Mouse (Mus musculus) limb, embryonic 14.5 days (tissue): ENCODE data around the gene Mapk8ip1. TPM values are rescaled to one million over a fixed set of nuclear protein-coding genes. Genes with fewer than 3 reads are reported as not detected.

ENCODE experiments used
- ATAC-seq: fragments of 200-750 bp; cut with Nextera tagmentation; 2 replicates; pipeline ENCODE4 v1.8.0; 2017; ENCODE audit warnings: low read depth, moderate number of reproducible peaks, moderate TSS enrichment; ENCODE audit not compliant: low FRiP score
- DNase-seq: peaks from one replicate; pipeline ENCODE4 v3.0.0-alpha.2; 2015; ENCODE audit warnings: low spot score
- H3K27ac ChIP-seq: fragments of 300-500 bp; sonication (generic); replicated peaks from 2 replicates; pipeline ENCODE4 v1.5.1; 2014; ENCODE audit warnings: low read depth, mild to moderate bottlenecking, low read length, moderate library complexity, mixed read lengths
- H3K27me3 ChIP-seq: fragments of 300-500 bp; sonication (generic); 2 replicates; pipeline ENCODE4 v1.6.1; 2014; ENCODE audit warnings: low read length, mixed read lengths; ENCODE audit not compliant: control insufficient read depth, insufficient read depth
- H3K36me3 ChIP-seq: fragments of 300-500 bp; sonication (generic); 2 replicates; pipeline ENCODE4 v1.6.1; 2014; ENCODE audit warnings: mild to moderate bottlenecking, low read length, moderate library complexity, mixed read lengths; ENCODE audit not compliant: control insufficient read depth, insufficient read depth
- H3K4me1 ChIP-seq: fragments of 300-500 bp; sonication (generic); 2 replicates; pipeline ENCODE4 v1.6.1; 2014; ENCODE audit warnings: antibody characterized with exemption, low read length, mixed read lengths; ENCODE audit not compliant: control insufficient read depth, insufficient read depth
- H3K4me2 ChIP-seq: fragments of 300-500 bp; sonication (generic); replicated peaks from 2 replicates; pipeline ENCODE4 v1.6.1; 2014; ENCODE audit warnings: low read depth, mild to moderate bottlenecking, low read length, moderate library complexity; ENCODE audit not compliant: severe bottlenecking
- H3K4me3 ChIP-seq: fragments of 300-500 bp; sonication (generic); replicated peaks from 2 replicates; pipeline ENCODE4 v1.5.1; 2014; ENCODE audit warnings: low read length
- H3K9ac ChIP-seq: fragments of 300-500 bp; sonication (generic); 2 replicates; pipeline ENCODE4 v1.6.1; 2014; ENCODE audit warnings: mild to moderate bottlenecking, low read depth, low read length, moderate library complexity; ENCODE audit not compliant: severe bottlenecking
- H3K9me3 ChIP-seq: fragments of 300-500 bp; sonication (generic); 2 replicates; pipeline ENCODE4 v1.6.1; 2016; ENCODE audit warnings: low read length; ENCODE audit not compliant: control insufficient read depth
- POLR2A ChIP-seq: fragments of 200-500 bp; IDR thresholded peaks from 2 replicates; pipeline ENCODE4 v1.8.0; 2012; ENCODE audit warnings: inconsistent platforms, mild to moderate bottlenecking, moderate library complexity, borderline replicate concordance; ENCODE audit not compliant: insufficient read depth, insufficient read length; ENCODE audit errors: extremely low read depth
- WGBS: fragments of 180-500 bp; shearing (Covaris S2); extraction: QIAGEN DNeasy Blood & Tissue Kit; methylation state at CpG from one replicate; pipeline ENCODE4 v1.1.7; 2014; 5-methylcytosine and 5-hydroxymethylcytosine counted together
- polyA plus RNA-seq, 2 experiments: library from polyadenylated mRNA; depleted of rRNA in 1 of 2; stranded (reverse) in 1 of 2; unstranded in 1 of 2; fragments of >200 nt; fragmentation: Nextera tagmentation in 1 of 2; extraction: Ambion mirVana in 1 of 2; gene quantifications; 2 replicates each; pipeline versions ENCODE4 v1.2.1 to v1.2.3; 2012 to 2014

Mapk8ip1 gene
- polyA plus RNA-seq, 2 experiments = 12.9 to 42.5 TPM

- no peaks in the 10 kb centered on the region for H3K36me3 ChIP-seq
- peak overlapping the region; percentile 52 for H3K4me2 ChIP-seq
- H3K4me1 ChIP-seq = peaks cover 21% of the 10 kb centered on the region
- ATAC-seq (peak; percentile 12; the same call in 1 of the 2 replicates), DNase-seq (peak; percentile 51)
- no peak for TF ChIP-seq POLR2A
- peak overlapping the region; percentile 50 for H3K9ac ChIP-seq
- H3K27ac ChIP-seq = peak overlapping the region; percentile 28
- no peaks in the 10 kb centered on the region for H3K9me3 ChIP-seq
- H3K27me3 ChIP-seq = no peaks in the 10 kb centered on the region
- H3K4me3 ChIP-seq = peak overlapping the region; percentile 36
- WGBS = 4% methylated on average over 23 of the region's 26 CpGs
Observed at GRCm38 (mm10) chr2:92392318-92393264, 8.5 kb downstream of the Mapk8ip1 start.

GRCm38 (mm10) chr2:92391703-92392317, 9.3 kb downstream of the Mapk8ip1 start:
- Histone ChIP-seq H3K9ac (peak overlapping the region; percentile 50), H3K27me3 (no peaks in the 10 kb centered on the region), H3K4me1 (peaks cover 21% of the 10 kb centered on the region), H3K4me2 (peak overlapping the region; percentile 52), H3K4me3 (peak overlapping the region; percentile 36), H3K36me3 (peaks cover 6% of the 10 kb centered on the region; the same call in 1 of the 2 replicates), H3K9me3 (no peaks in the 10 kb centered on the region), H3K27ac (peak overlapping the region; percentile 28)
- no peak for DNase-seq
- WGBS = 19% methylated on average over 11 of the region's 11 CpGs
- no peak for TF ChIP-seq POLR2A
- ATAC-seq = no peak

GRCm38 (mm10) chr2:92391116-92391515, 9.9 kb downstream of the Mapk8ip1 start:
- 89% methylated on average over 8 of the region's 8 CpGs for WGBS

GRCm38 (mm10) chr2:92390206-92390930, 10.7 kb downstream of the Mapk8ip1 start:
- no peak for DNase-seq
- Histone ChIP-seq H3K9ac (no peak overlapping the region), H3K4me3 (no peak overlapping the region), H3K27ac (0 out of 2 replicates have a peak overlapping the region, but pooled peaks have one; percentile 9), H3K9me3 (no peaks in the 10 kb centered on the region), H3K4me2 (no peak overlapping the region; the same call in 1 of the 2 replicates), H3K4me1 (peaks cover 21% of the 10 kb centered on the region), H3K36me3 (peaks cover 20% of the 10 kb centered on the region), H3K27me3 (no peaks in the 10 kb centered on the region)
- TF ChIP-seq POLR2A = no peak
- 86% methylated on average over 6 of the region's 6 CpGs for WGBS
- ATAC-seq = no peak

More at GRCm38 (mm10) chr2:92391116-92391515, 9.9 kb downstream of the Mapk8ip1 start:
- H3K4me3 ChIP-seq = no peak overlapping the region; the same call in 1 of the 2 replicates
- H3K9me3 ChIP-seq = no peaks in the 10 kb centered on the region
- DNase-seq = no peak
- H3K4me2 ChIP-seq = no peak overlapping the region
- peaks cover 12% of the 10 kb centered on the region for H3K36me3 ChIP-seq
- TF ChIP-seq POLR2A = no peak
- ATAC-seq = no peak
- no peaks in the 10 kb centered on the region for H3K27me3 ChIP-seq
- H3K9ac ChIP-seq = no peak overlapping the region
- peaks cover 21% of the 10 kb centered on the region for H3K4me1 ChIP-seq
- no peak overlapping the region for H3K27ac ChIP-seq
